Mouse (Mus musculus): ENCODE measurements around the gene Cuedc1.

DNA sequence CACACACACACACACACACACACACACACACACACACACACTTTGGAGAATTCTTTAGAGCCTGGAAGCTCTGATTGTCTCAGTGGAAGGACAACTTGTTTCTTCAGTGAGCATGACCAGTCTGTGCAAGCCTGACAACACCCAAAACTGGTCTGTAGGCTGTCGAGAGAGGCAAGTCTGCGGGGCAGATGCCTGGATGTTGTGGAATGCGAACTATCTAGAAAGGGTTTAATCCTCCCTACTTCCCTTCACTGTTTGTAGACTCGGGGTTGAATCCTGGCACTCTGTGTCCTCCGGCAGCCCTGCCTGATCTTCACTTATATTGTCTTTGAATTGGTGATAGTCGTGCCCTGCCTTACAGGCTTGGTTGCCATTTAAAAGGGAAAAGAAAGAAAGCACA lies 25.9 kb downstream of the Cuedc1 start:
- TF ChIP-seq CTCF (IDR thresholded peaks at IDR 0.05 in 2 of 3, conservative IDR thresholded peaks at IDR 0.05 in 1 of 3; ENCODE audit: control insufficient read depth in 1 of 3, insufficient read depth in 1 of 3, low read depth in 2 of 3, low read length in 3 of 3, poor library complexity in 1 of 3, severe bottlenecking in 1 of 3) (no peak), POLR2A (IDR thresholded peaks at IDR 0.05; ENCODE audit: control insufficient read depth in 1 of 2, insufficient read depth in 1 of 2, low read depth in 1 of 2, low read length in 2 of 2, poor library complexity in 1 of 2) (no peak), ZMIZ1 (IDR thresholded peaks at IDR 0.05; ENCODE audit: low read depth, low read length) (no peak), MAX (IDR thresholded peaks at IDR 0.05; ENCODE audit: low read length) (no peak), EP300 (IDR thresholded peaks at IDR 0.05; ENCODE audit: low read depth in 1 of 2, low read length in 2 of 2) (no peak), RAD21 (IDR thresholded peaks at IDR 0.05; ENCODE audit: low read depth, low read length) (no peak), TBP (IDR thresholded peaks at IDR 0.05; ENCODE audit: low read depth, low read length) (no peak), MXI1 (IDR thresholded peaks at IDR 0.05; ENCODE audit: low read depth, low read length) (no peak), MAFK (IDR thresholded peaks at IDR 0.05; ENCODE audit: borderline replicate concordance, low read depth, low read length) (no peak), KAT2A (conservative IDR thresholded peaks at IDR 0.05; ENCODE audit: low read depth, low read length) (no peak)

Measured in MEL (cell line).